Mouse (Mus musculus): ENCODE results near the gene Gpr183.
A peak's percentile ranks its signal among the peaks of the same experiment; 100 is the strongest.

The Gpr183 gene

DNA sequence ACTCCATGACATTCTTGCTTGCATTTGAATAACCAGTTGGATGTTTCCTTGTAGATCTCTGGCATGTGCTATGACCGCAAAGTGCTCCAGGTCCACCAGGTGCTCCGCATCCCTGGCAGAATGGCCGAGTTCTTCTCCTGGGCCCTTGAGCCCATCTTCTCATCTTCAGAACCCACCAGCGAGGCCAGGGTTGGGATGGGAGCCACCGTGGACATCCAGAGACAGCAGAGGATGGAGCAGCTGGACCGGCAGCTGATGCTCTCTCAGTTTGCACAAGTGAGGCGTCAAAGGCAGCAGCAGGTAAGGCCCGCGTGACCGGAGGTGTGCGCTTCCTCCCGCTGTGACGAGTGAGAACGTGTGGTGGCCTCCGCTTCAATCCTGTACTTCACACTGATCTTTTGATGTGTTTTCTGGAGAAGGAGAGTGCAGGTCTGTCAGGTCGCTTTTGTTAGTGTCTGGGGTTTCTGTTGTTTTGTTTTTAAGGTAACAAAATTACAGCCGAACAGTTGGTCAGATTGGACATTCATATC is 29.2 kb upstream of the Gpr183 start:
- Histone ChIP-seq H3K27me3 (ENCODE audit: control insufficient read depth, insufficient read depth, low read length, poor library complexity, severe bottlenecking) (no peaks in the 10 kb centered on the region), H3K36me3 (ENCODE audit: control insufficient read depth, insufficient read depth, low read length, poor library complexity, severe bottlenecking) (no peaks in the 10 kb centered on the region)
- DNase-seq (ENCODE audit: low read depth, low spot score): no peak

- no peak for DNase-seq (ENCODE audit: low read depth, low spot score)
- H3K36me3 ChIP-seq (ENCODE audit: control insufficient read depth, insufficient read depth, low read length, poor library complexity, severe bottlenecking): no peaks in the 10 kb centered on the region
- H3K27me3 ChIP-seq (ENCODE audit: control insufficient read depth, insufficient read depth, low read length, poor library complexity, severe bottlenecking): no peaks in the 10 kb centered on the region
These were observed 28.6 kb upstream of the Gpr183 start for GRCm38 (mm10) chr14:121993616-121994015.

- DNase-seq (ENCODE audit: low read depth, low spot score): peak; percentile 43
- no peaks in the 10 kb centered on the region for H3K36me3 ChIP-seq (ENCODE audit: control insufficient read depth, insufficient read depth, low read length, poor library complexity, severe bottlenecking)
- H3K27me3 ChIP-seq (ENCODE audit: control insufficient read depth, insufficient read depth, low read length, poor library complexity, severe bottlenecking): no peaks in the 10 kb centered on the region
These were observed 27.6 kb upstream of the Gpr183 start for GRCm38 (mm10) chr14:121992395-121993280.

DNA sequence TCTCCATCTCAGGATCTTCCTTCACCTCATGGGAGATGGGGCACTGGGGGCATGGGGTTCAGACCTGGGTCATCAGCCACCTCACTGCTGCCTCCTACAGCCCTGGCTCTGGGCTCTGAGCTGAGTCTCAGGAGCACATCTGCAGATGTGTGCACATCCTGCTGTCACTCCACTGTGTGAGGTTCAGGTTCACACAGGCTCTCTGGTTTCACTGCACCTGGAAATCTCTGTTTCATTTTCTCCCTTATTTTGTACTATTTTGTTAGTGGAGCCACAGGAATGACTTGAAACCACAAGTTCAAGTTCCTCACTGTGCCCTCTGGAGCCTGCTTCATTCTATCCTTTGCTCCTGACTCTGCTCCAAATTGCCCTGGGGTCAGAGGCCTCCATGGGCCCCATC is 26.9 kb upstream of the Gpr183 start:
- Histone ChIP-seq H3K36me3 (ENCODE audit: control insufficient read depth, insufficient read depth, low read length, poor library complexity, severe bottlenecking) (no peaks in the 10 kb centered on the region), H3K27me3 (ENCODE audit: control insufficient read depth, insufficient read depth, low read length, poor library complexity, severe bottlenecking) (no peaks in the 10 kb centered on the region)
- no peak for DNase-seq (ENCODE audit: low read depth, low spot score)

GRCm38 (mm10) chr14:121990897-121991296 is 25.9 kb upstream of the Gpr183 start:
- no peaks in the 10 kb centered on the region; the same call in 1 of the 2 replicates for H3K36me3 ChIP-seq (ENCODE audit: control insufficient read depth, insufficient read depth, low read length, poor library complexity, severe bottlenecking)
- DNase-seq (ENCODE audit: low read depth, low spot score): no peak
- H3K27me3 ChIP-seq (ENCODE audit: control insufficient read depth, insufficient read depth, low read length, poor library complexity, severe bottlenecking): no peaks in the 10 kb centered on the region

DNA sequence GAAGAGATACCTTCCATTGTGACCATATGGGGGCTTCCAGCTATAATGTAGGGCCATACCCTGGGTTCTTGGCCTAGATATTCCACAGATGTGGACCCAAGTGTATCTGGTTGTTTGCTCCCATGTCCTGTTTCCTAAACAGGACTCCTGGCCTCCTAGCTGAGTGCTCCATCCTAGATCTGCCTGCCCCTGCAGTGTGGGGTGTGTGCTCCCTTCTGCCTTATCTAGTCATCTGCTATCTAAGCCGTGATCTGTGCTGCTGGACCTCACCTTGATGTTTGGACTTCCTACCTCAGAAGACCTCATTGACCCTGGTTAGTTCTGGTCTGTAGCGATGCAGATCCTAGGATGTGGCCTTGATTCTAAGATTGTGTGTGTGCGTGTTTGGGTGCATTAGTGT is 24.9 kb upstream of the Gpr183 start:
- Histone ChIP-seq H3K27me3 (ENCODE audit: control insufficient read depth, insufficient read depth, low read length, poor library complexity, severe bottlenecking) (no peaks in the 10 kb centered on the region), H3K36me3 (ENCODE audit: control insufficient read depth, insufficient read depth, low read length, poor library complexity, severe bottlenecking) (no peaks in the 10 kb centered on the region; the same call in 1 of the 2 replicates)
- no peak for DNase-seq (ENCODE audit: low read depth, low spot score)

GRCm38 (mm10) chr14:121989331-121989730 is 24.3 kb upstream of the Gpr183 start:
- no peaks in the 10 kb centered on the region for H3K27me3 ChIP-seq (ENCODE audit: control insufficient read depth, insufficient read depth, low read length, poor library complexity, severe bottlenecking)
- no peak for DNase-seq (ENCODE audit: low read depth, low spot score)
- H3K36me3 ChIP-seq (ENCODE audit: control insufficient read depth, insufficient read depth, low read length, poor library complexity, severe bottlenecking): no peaks in the 10 kb centered on the region; the same call in 1 of the 2 replicates

DNA sequence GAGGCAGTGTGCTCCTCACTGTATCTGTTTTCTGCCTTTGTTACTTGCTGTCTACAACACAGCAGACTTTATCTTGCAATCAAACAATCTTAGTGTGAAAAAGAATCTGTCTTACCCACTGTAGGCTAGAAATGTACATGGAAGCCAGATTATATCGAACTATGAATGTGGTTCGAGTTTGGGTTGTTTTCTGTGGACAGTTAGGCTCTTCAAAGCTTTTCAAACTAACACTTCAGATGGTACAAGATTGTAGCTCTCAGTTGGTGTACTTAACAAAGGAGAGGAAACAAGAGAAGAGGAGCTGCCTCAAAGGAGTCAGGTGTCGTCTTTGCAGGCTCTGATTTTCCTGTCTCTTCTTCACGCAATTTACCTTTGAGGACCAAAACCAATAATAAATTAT is 22.7 kb upstream of the Gpr183 start:
- Histone ChIP-seq H3K27me3 (ENCODE audit: control insufficient read depth, insufficient read depth, low read length, poor library complexity, severe bottlenecking) (no peaks in the 10 kb centered on the region), H3K36me3 (ENCODE audit: control insufficient read depth, insufficient read depth, low read length, poor library complexity, severe bottlenecking) (no peaks in the 10 kb centered on the region; the same call in 1 of the 2 replicates)
- DNase-seq (ENCODE audit: low read depth, low spot score): no peak

GRCm38 (mm10) chr14:121987287-121987686 is 22.3 kb upstream of the Gpr183 start:
- no peaks in the 10 kb centered on the region; the same call in 1 of the 2 replicates for H3K36me3 ChIP-seq (ENCODE audit: control insufficient read depth, insufficient read depth, low read length, poor library complexity, severe bottlenecking)
- DNase-seq (ENCODE audit: low read depth, low spot score): no peak
- no peaks in the 10 kb centered on the region for H3K27me3 ChIP-seq (ENCODE audit: control insufficient read depth, insufficient read depth, low read length, poor library complexity, severe bottlenecking)

DNA sequence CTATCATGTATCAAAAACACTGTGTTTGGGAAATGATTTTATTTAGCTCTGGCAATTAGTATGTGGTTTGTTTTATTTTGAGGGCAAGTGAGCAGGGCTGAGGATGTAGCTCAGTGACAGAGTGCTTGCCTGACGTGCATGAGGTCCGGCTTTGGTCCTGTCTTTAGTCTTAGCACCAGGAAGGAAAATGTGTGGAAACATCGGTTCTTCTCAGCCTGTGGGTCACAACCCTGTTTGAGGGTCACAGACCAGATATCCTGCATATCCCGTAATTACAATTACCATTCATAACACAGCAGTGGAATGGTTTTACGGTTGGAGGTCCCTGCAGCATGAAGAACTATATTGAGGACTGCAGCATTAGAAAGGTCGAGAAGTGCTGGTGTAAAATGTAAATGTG is 21.0 kb upstream of the Gpr183 start:
- Histone ChIP-seq H3K36me3 (ENCODE audit: control insufficient read depth, insufficient read depth, low read length, poor library complexity, severe bottlenecking) (no peaks in the 10 kb centered on the region; the same call in 1 of the 2 replicates), H3K27me3 (ENCODE audit: control insufficient read depth, insufficient read depth, low read length, poor library complexity, severe bottlenecking) (no peaks in the 10 kb centered on the region)
- no peak for DNase-seq (ENCODE audit: low read depth, low spot score)

DNA sequence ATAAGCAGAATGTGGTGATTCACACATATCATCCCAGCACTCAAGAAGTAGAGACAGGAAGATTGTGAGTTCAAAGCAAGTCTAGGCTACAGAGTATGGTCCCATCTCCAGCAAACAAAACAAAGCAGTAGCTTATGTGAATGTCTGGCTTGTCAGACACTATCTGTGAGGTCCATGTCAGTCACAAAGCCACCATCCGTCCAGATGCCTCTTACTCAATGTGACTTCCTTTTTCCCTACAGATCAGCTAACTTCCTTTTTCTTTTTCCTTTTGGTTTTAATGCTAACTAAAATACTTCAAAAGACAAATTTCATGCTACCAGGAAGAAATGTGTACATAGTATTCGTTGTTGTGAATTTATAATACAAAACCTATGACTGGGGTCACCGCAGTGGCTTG is 20.5 kb upstream of the Gpr183 start:
- H3K36me3 ChIP-seq (ENCODE audit: control insufficient read depth, insufficient read depth, low read length, poor library complexity, severe bottlenecking): no peaks in the 10 kb centered on the region; the same call in 1 of the 2 replicates
- H3K27me3 ChIP-seq (ENCODE audit: control insufficient read depth, insufficient read depth, low read length, poor library complexity, severe bottlenecking): no peaks in the 10 kb centered on the region; the same call in 1 of the 2 replicates
- DNase-seq (ENCODE audit: low read depth, low spot score): peak; percentile 52

DNA sequence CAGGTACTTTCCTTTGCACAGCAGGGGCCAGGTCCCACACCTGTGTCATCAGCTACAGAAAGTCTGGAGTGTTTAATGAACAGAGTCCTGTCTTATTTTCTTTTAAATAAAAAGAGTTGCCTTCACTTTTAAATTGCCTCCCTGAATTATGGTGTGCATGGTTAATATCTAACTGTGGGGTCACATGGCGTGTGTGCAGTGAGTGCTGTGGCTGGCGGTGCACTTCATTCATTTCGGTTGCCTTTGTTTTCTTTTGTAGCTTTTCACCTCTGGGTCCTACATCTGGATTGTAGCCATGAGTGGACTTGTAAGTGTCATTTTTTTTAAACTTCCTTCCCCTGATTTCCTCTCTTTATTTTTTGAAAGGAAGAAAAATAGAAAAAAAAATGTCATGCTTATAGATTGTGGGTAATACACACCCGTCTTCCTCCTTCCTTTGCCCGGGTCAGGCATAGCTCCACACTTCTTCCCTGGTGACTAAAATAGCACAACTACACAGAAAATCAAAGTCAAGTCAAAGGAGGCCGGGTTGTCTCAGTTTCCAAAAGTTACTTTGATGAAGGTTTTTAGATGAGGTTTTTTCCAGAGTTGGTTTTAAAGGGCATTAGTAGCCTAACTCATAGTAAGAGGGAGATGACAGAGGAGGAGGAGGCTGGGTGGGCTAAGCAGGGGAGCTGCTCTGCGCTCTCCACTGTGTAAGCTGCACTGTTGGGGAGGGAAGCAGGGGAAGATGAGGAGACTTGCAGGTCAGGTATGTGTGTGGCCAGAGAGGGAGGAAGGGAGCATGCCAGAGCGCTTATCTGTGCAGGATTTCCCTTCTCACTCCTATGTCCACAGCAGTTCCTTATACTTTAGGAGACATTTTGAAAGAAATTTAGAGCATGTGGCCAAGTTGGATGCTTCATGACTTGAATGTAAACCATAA is 18.3 kb upstream of the Gpr183 start:
- no peak for DNase-seq (ENCODE audit: low read depth, low spot score)
- H3K27me3 ChIP-seq (ENCODE audit: control insufficient read depth, insufficient read depth, low read length, poor library complexity, severe bottlenecking): no peaks in the 10 kb centered on the region; the same call in 1 of the 2 replicates
- no peaks in the 10 kb centered on the region; the same call in 1 of the 2 replicates for H3K36me3 ChIP-seq (ENCODE audit: control insufficient read depth, insufficient read depth, low read length, poor library complexity, severe bottlenecking)

- H3K36me3 ChIP-seq (ENCODE audit: control insufficient read depth, insufficient read depth, low read length, poor library complexity, severe bottlenecking): no peaks in the 10 kb centered on the region; the same call in 1 of the 2 replicates
- DNase-seq (ENCODE audit: low read depth, low spot score): no peak
- H3K27me3 ChIP-seq (ENCODE audit: control insufficient read depth, insufficient read depth, low read length, poor library complexity, severe bottlenecking): no peaks in the 10 kb centered on the region; the same call in 1 of the 2 replicates
These were observed 16.5 kb upstream of the Gpr183 start for GRCm38 (mm10) chr14:121981531-121981930.

GRCm38 (mm10) chr14:121973114-121973513 is 8.1 kb upstream of the Gpr183 start:
- peaks cover 9% of the 10 kb centered on the region for H3K36me3 ChIP-seq (ENCODE audit: control insufficient read depth, insufficient read depth, low read length, poor library complexity, severe bottlenecking)
- H3K27me3 ChIP-seq (ENCODE audit: control insufficient read depth, insufficient read depth, low read length, poor library complexity, severe bottlenecking): no peaks in the 10 kb centered on the region
- no peak for DNase-seq (ENCODE audit: low read depth, low spot score)
